Comparison of ENCODE assay signal across 8 mouse cellular contexts in the genomic region with DNA sequence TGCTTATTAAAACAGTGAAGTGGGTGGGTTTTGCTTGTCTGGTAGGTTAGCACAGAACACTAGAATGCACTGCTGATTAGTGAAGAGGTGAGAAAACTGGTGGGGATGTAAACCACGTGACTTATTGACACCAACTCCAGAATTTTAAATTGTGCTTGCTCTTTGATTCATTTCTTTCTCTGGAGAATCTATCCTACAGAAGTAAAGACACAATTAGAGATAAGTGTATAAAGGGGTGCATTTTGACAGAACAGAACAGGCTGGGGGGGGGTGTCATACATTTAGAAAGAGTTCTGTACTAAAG. TPM values are rescaled to one million over a fixed set of nuclear protein-coding genes. Genes with fewer than 3 reads are reported as not detected.
DNase-seq lines count a peak whose midpoint lies in the region; ATAC-seq and TF ChIP-seq lines count a peak whose summit lies in the region.

No protein-coding gene starts in this region.

- no peak for DNase-seq in gastrocnemius, adult 2 months
- DNase-seq in gastrocnemius, postnatal 14 days, result no peak
- DNase-seq in thymus, postnatal 0 days (ENCODE audit: low spot score), result peak; percentile 11
- no peak for DNase-seq in thymus, postnatal 4 days
- no peak for DNase-seq in stomach, postnatal 0 days (ENCODE audit: low spot score)
- no peak for DNase-seq in thymus, adult 18-20 months
- DNase-seq in cerebellum, adult 8-10 months, result no peak

- ATAC-seq in liver, embryonic 12.5 days, result no peak
- ATAC-seq in stomach, postnatal 0 days (ENCODE audit: low FRiP score, low TSS enrichment), result no peak

- no peaks in the 10 kb centered on the region for H3K9me3 ChIP-seq in liver, embryonic 12.5 days (replicated peaks)
- H3K9me3 ChIP-seq in stomach, postnatal 0 days (ENCODE audit: control insufficient read depth, low read length), result no peaks in the 10 kb centered on the region

- peaks cover 18% of the 10 kb centered on the region for H3K36me3 ChIP-seq in liver, embryonic 12.5 days
- 0 out of 2 replicates have a peak, but pooled peaks cover 3% of the 10 kb centered on the region for H3K36me3 ChIP-seq in stomach, postnatal 0 days (ENCODE audit: control insufficient read depth, insufficient read depth, low read length)

- TF ChIP-seq EP300 in stomach, postnatal 0 days (optimal IDR thresholded peaks at IDR 0.05), result no peak

- intact Hi-C loops in gastrocnemius, adult 2 months (cut with DNase I), result no loop called here
- intact Hi-C loops in gastrocnemius, postnatal 14 days (cut with DNase I; ENCODE audit: low total_unique reads), result no loop called here

- peak overlapping the region; percentile 89 for H3K9ac ChIP-seq in liver, embryonic 12.5 days
- peak overlapping the region; percentile 80; the same call in 1 of the 2 replicates for H3K9ac ChIP-seq in stomach, postnatal 0 days (ENCODE audit: low read length)

- no peaks in the 10 kb centered on the region for H3K27me3 ChIP-seq in liver, embryonic 12.5 days (replicated peaks)
- H3K27me3 ChIP-seq in stomach, postnatal 0 days (ENCODE audit: control insufficient read depth, insufficient read depth, low read length), result no peaks in the 10 kb centered on the region

- peak overlapping the region; percentile 94 for H3K4me2 ChIP-seq in liver, embryonic 12.5 days
- H3K4me2 ChIP-seq in stomach, postnatal 0 days (replicated peaks; ENCODE audit: low read depth), result peak overlapping the region; percentile 93

- H3K4me3 ChIP-seq in gastrocnemius, adult 2 months, result peak overlapping the region; percentile 98
- H3K4me3 ChIP-seq in liver, embryonic 12.5 days, result peak overlapping the region; percentile 91
- H3K4me3 ChIP-seq in stomach, postnatal 0 days (ENCODE audit: low read depth, low read length), result peak overlapping the region; percentile 94

- H3K27ac ChIP-seq in gastrocnemius, adult 2 months, result peak overlapping the region; percentile 94
- H3K27ac ChIP-seq in liver, embryonic 12.5 days, result peak overlapping the region; percentile 93; the same call in 1 of the 2 replicates
- no peak overlapping the region for H3K27ac ChIP-seq in stomach, postnatal 0 days (replicated peaks)

- no peak for TF ChIP-seq CTCF in gastrocnemius, adult 2 months (IDR thresholded peaks at IDR 0.05)
- no peak for TF ChIP-seq CTCF in stomach, postnatal 0 days (IDR thresholded peaks at IDR 0.05; ENCODE audit: low read depth)

- WGBS in liver, embryonic 12.5 days (ENCODE audit: insufficient replicate concordance), result 40% methylated on average over 1 of the region's 1 CpGs
- 22% methylated on average over 1 of the region's 1 CpGs for WGBS in stomach, postnatal 0 days

- H3K4me1 ChIP-seq in liver, embryonic 12.5 days, result peaks cover 49% of the 10 kb centered on the region
- no peaks in the 10 kb centered on the region for H3K4me1 ChIP-seq in stomach, postnatal 0 days (replicated peaks; ENCODE audit: control insufficient read depth, insufficient read depth)

RNA-seq across cellular contexts. Expression of gene Edem3, which starts 1.2 kb away (rescaled TPM):
- 10 to 100 TPM; 21.1 to 23.6 TPM for total RNA-seq in gastrocnemius, adult 2 months (2021)
- total RNA-seq in gastrocnemius, postnatal 14 days (2021), result 10 to 100 TPM; 21.8 to 26.2 TPM
- 5.5 and 6.4 TPM in 2 replicates for polyA plus RNA-seq in thymus, postnatal 0 days (2015; fragmentation: Nextera tagmentation; extraction: Ambion mirVana)
- polyA plus RNA-seq in liver, embryonic 12.5 days (2016; fragmentation: Nextera tagmentation; extraction: Ambion mirVana), result 11.9 and 12.5 TPM in 2 replicates
- 7.2 and 7.5 TPM in 2 replicates for polyA plus RNA-seq in stomach, postnatal 0 days (2015; fragmentation: Nextera tagmentation; extraction: Ambion mirVana)
